Mouse (Mus musculus) testis, adult 2 months (tissue): ENCODE results near the gene Ddx3x.

Source experiments
- CTCF ChIP-seq: fragments of 200-500 bp; IDR thresholded peaks from 2 replicates; pipeline ENCODE4 v1.5.1; 2012; ENCODE audit warnings: low read depth, mild to moderate bottlenecking, inconsistent platforms, low read length, moderate library complexity; ENCODE audit not compliant: control insufficient read depth, insufficient read depth, insufficient replicate concordance
- POLR2A ChIP-seq: fragments of 200-500 bp; IDR thresholded peaks from 2 replicates; pipeline ENCODE4 v1.6.1; 2012; ENCODE audit warnings: low read depth, mild to moderate bottlenecking, inconsistent platforms, low read length, moderate library complexity; ENCODE audit not compliant: control insufficient read depth

DNA sequence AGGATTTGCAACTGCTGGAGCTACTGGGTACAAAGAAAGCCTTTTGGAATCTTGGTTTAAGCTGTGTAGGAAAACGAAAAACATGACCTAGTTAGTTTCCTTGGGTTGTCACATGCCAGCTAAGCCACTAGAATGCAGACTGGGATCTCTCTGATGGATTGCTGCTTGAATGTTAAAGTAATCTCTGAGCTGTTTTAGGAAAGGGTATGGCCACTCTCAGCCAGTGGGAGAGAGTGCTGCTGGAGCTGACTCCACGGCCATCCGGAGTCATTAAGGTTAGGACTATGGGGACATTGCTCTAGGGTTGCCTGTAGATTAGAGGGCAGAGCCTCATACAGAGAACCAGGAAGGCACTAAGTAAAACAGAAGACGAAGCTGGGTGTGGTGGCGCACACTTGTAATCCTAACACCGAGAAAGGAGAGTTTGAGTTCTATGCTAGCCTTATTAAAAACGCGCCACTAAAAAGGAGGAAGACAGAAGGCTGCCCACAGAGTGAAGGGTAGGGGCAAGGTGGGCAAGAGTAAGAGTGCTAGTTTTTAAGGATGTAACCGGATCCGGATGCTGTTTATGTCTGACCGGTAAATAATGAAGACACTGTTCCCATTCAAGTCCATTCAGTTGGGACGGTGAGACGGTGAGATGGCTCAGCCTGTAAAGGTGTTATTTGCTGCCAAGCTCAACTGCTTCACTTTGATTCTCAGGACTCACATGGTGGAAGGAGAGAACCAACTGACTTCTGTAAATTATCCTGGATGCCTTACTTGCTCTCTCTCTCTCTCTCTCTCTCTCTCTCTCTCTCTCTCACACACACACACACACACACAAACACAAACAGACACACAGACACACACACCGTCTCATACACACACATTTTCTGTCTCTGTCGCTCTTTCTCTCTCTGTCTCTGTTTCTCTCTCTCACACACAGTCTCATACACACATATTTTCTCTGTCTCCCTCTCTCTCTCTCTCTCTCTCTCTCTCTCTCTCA, 37.3 kb upstream of the Ddx3x start:
- TF ChIP-seq CTCF (no peak), POLR2A (no peak)
